Mouse (Mus musculus) liver, embryonic 14 days (tissue): Measurements from ENCODE around the gene Acox3. TPM values are rescaled to one million over a fixed set of nuclear protein-coding genes. Genes with fewer than 3 reads are reported as not detected.

Source experiments
- polyA plus RNA-seq: library from polyadenylated mRNA; depleted of rRNA; stranded (reverse); fragments of >200 nt; gene quantifications from 2 replicates; pipeline ENCODE4 v1.2.3, GENCODE M21; 2012; rRNA removed

Gene Acox3
- 2.8 and 3.6 TPM in 2 replicates for polyA plus RNA-seq

GRCm38 (mm10) chr5:35582445-35583220 lies at the start of gene Acox3:
Acox3 (plus strand) TSS chr5:35583040.

GRCm38 (mm10) chr5:35574653-35575599 lies 7.9 kb upstream of the Acox3 start, which contains the start of gene Trmt44:
Trmt44 (minus strand) TSS chr5:35575070.

Other genes with a start within 250 kb of the Acox3 start
- not detected in 2 replicates for gene Hmx1, start 193.9 kb upstream of the Acox3 start, polyA plus RNA-seq
- 0.74 and 0.95 TPM in 2 replicates for gene Cpz, start 57.3 kb upstream of the Acox3 start, polyA plus RNA-seq
- 1.8 and 2.1 TPM in 2 replicates for gene Trmt44, start 8.0 kb upstream of the Acox3 start, polyA plus RNA-seq
- gene Htra3, start 96.7 kb downstream of the Acox3 start, polyA plus RNA-seq: 0.66 and 0.80 TPM in 2 replicates
- 0.74 and 0.92 TPM in 2 replicates for gene Sh3tc1, start 156.9 kb downstream of the Acox3 start, polyA plus RNA-seq
- 0.03 and 0.20 TPM in 2 replicates for gene Ablim2, start 174.8 kb downstream of the Acox3 start, polyA plus RNA-seq